Mouse (Mus musculus) embryonic facial prominence, embryonic 10.5 days (tissue): Measurements from ENCODE around the gene Avp. TPM values are rescaled to one million over a fixed set of nuclear protein-coding genes. Genes with fewer than 3 reads are reported as not detected.
"Not testable (repeated sequence)": the region's sequence is repeated elsewhere in the genome, so short reads cannot be mapped to it uniquely, and the experiment has no call there.

ENCODE experiments used
- DNase-seq: peaks from one replicate; pipeline ENCODE4 v3.0.0-alpha.2; 2017; ENCODE audit warnings: low spot score
- H3K27ac ChIP-seq: fragments of 300-500 bp; sonication (generic); replicated peaks from 2 replicates; pipeline ENCODE4 v1.5.1; 2016; ENCODE audit warnings: mild to moderate bottlenecking
- H3K27me3 ChIP-seq: fragments of 300-500 bp; sonication (generic); replicated peaks from 2 replicates; pipeline ENCODE4 v1.6.1; 2016; ENCODE audit warnings: low read depth, mild to moderate bottlenecking; ENCODE audit not compliant: poor library complexity, severe bottlenecking
- H3K36me3 ChIP-seq: fragments of 300-500 bp; sonication (generic); replicated peaks from 2 replicates; pipeline ENCODE4 v1.6.1; 2016; ENCODE audit warnings: mild to moderate bottlenecking, moderate library complexity
- H3K4me1 ChIP-seq: fragments of 300-500 bp; sonication (generic); 2 replicates; pipeline ENCODE4 v1.6.1; 2016
- H3K4me3 ChIP-seq: fragments of 300-500 bp; sonication (generic); 2 replicates; pipeline ENCODE4 v1.5.1; 2016; ENCODE audit warnings: mild to moderate bottlenecking, moderate library complexity
- H3K9me3 ChIP-seq: fragments of 300-500 bp; sonication (generic); 2 replicates; pipeline ENCODE4 v1.6.1; 2016; ENCODE audit warnings: mild to moderate bottlenecking
- WGBS: fragments of 180-500 bp; shearing (Covaris S2); methylation state at CpG from one replicate; pipeline ENCODE4 v1.1.7; 2016; 5-methylcytosine and 5-hydroxymethylcytosine counted together
- polyA plus RNA-seq: library from polyadenylated mRNA; unstranded; fragments of >200 nt; fragmentation: Nextera tagmentation; extraction: Ambion mirVana; gene quantifications from 2 replicates; pipeline ENCODE4 v1.2.1, GENCODE M21; 2016

Gene Avp
- polyA plus RNA-seq, 1 experiment from 2014 or later: not detected

- Histone ChIP-seq H3K27me3 (peaks cover 19% of the 10 kb centered on the region), H3K27ac (no peak overlapping the region), H3K9me3 (no peaks in the 10 kb centered on the region), H3K36me3 (peaks cover 38% of the 10 kb centered on the region), H3K4me3 (no peak overlapping the region), H3K4me1 (no peaks in the 10 kb centered on the region; the same call in 1 of the 2 replicates)
- WGBS: 84% methylated on average over 2 of the region's 2 CpGs
- DNase-seq: no peak
Measured at GRCm38 (mm10) chr2:130588373-130588772, 6.0 kb upstream of the Avp start.

- Histone ChIP-seq H3K27me3 (peaks cover 43% of the 10 kb centered on the region), H3K4me3 (no peak overlapping the region), H3K27ac (no peak overlapping the region), H3K36me3 (peaks cover 15% of the 10 kb centered on the region), H3K4me1 (peaks cover 1% of the 10 kb centered on the region; the same call in 1 of the 2 replicates), H3K9me3 (no peaks in the 10 kb centered on the region)
- no peak for DNase-seq
- WGBS: 86% methylated on average over 6 of the region's 6 CpGs
Measured at GRCm38 (mm10) chr2:130586016-130586415, 3.7 kb upstream of the Avp start.

- Histone ChIP-seq H3K27ac (no peak overlapping the region), H3K36me3 (no peaks in the 10 kb centered on the region), H3K4me3 (no peak overlapping the region), H3K27me3 (peaks cover 63% of the 10 kb centered on the region), H3K4me1 (peaks cover 13% of the 10 kb centered on the region), H3K9me3 (no peaks in the 10 kb centered on the region)
- DNase-seq: no peak
- 85% methylated on average over 10 of the region's 10 CpGs for WGBS
Measured at GRCm38 (mm10) chr2:130583902-130584560, 1.7 kb upstream of the Avp start.

- peak overlapping the region; percentile 46 for H3K4me3 ChIP-seq
- H3K9me3 ChIP-seq: no peaks in the 10 kb centered on the region
- no peak for DNase-seq
- 3% methylated on average over 16 of the region's 16 CpGs for WGBS
- H3K4me1 ChIP-seq: peaks cover 29% of the 10 kb centered on the region
- no peaks in the 10 kb centered on the region for H3K36me3 ChIP-seq
- no peak overlapping the region for H3K27ac ChIP-seq
- peaks cover 91% of the 10 kb centered on the region for H3K27me3 ChIP-seq
Measured at GRCm38 (mm10) chr2:130581201-130581600, 1.2 kb downstream of the Avp start.

GRCm38 (mm10) chr2:130579791-130580190 lies 2.6 kb downstream of the Avp start:
- no peak overlapping the region for H3K27ac ChIP-seq
- peaks cover 31% of the 10 kb centered on the region for H3K4me1 ChIP-seq
- DNase-seq: no peak
- H3K4me3 ChIP-seq: no peak overlapping the region
- H3K9me3 ChIP-seq: no peaks in the 10 kb centered on the region
- H3K36me3 ChIP-seq: no peaks in the 10 kb centered on the region
- WGBS: 7% methylated on average over 8 of the region's 8 CpGs
- H3K27me3 ChIP-seq: peaks cover 98% of the 10 kb centered on the region

GRCm38 (mm10) chr2:130578148-130578547 lies 4.2 kb downstream of the Avp start:
- H3K36me3 ChIP-seq: no peaks in the 10 kb centered on the region
- DNase-seq: peak; percentile 77
- H3K9me3 ChIP-seq: no peaks in the 10 kb centered on the region
- no peak overlapping the region for H3K4me3 ChIP-seq
- 8% methylated on average over 11 of the region's 11 CpGs for WGBS
- H3K27me3 ChIP-seq: peaks cover 100% of the 10 kb centered on the region
- no peak overlapping the region for H3K27ac ChIP-seq
- peaks cover 31% of the 10 kb centered on the region for H3K4me1 ChIP-seq

- 3% methylated on average over 12 of the region's 12 CpGs for WGBS
- peaks cover 100% of the 10 kb centered on the region for H3K27me3 ChIP-seq
- peaks cover 31% of the 10 kb centered on the region for H3K4me1 ChIP-seq
- H3K9me3 ChIP-seq: no peaks in the 10 kb centered on the region
- H3K36me3 ChIP-seq: no peaks in the 10 kb centered on the region
- H3K4me3 ChIP-seq: peak overlapping the region; percentile 32
- peak; percentile 53 for DNase-seq
- no peak overlapping the region for H3K27ac ChIP-seq
Measured at GRCm38 (mm10) chr2:130577632-130578031, 4.7 kb downstream of the Avp start.

- H3K27ac ChIP-seq: no peak overlapping the region
- DNase-seq: peak; percentile 35
- H3K36me3 ChIP-seq: no peaks in the 10 kb centered on the region
- peaks cover 94% of the 10 kb centered on the region for H3K27me3 ChIP-seq
- 3% methylated on average over 9 of the region's 9 CpGs for WGBS
- no peaks in the 10 kb centered on the region for H3K9me3 ChIP-seq
- peaks cover 31% of the 10 kb centered on the region for H3K4me1 ChIP-seq
- peak overlapping the region; percentile 32 for H3K4me3 ChIP-seq
Measured at GRCm38 (mm10) chr2:130577021-130577420, 5.3 kb downstream of the Avp start.

GRCm38 (mm10) chr2:130576564-130576963 lies 5.8 kb downstream of the Avp start:
- 2% methylated on average over 32 of the region's 32 CpGs for WGBS
- not testable (repeated sequence) for H3K9me3 ChIP-seq, H3K36me3 ChIP-seq, H3K27ac ChIP-seq
- H3K4me1 ChIP-seq: peaks cover 31% of the 10 kb centered on the region
- peak; percentile 53 for DNase-seq
- H3K27me3 ChIP-seq: peaks cover 90% of the 10 kb centered on the region
- peak overlapping the region; percentile 47 for H3K4me3 ChIP-seq

GRCm38 (mm10) chr2:130575873-130576272 lies 6.5 kb downstream of the Avp start, which contains the start of gene Oxt:
TSS of gene Oxt (plus strand) at chr2:130576173.
- Histone ChIP-seq H3K36me3 (no peaks in the 10 kb centered on the region), H3K27me3 (peaks cover 84% of the 10 kb centered on the region), H3K9me3 (no peaks in the 10 kb centered on the region), H3K4me1 (peaks cover 28% of the 10 kb centered on the region), H3K4me3 (peak within 1 kb of the TSS; percentile 47), H3K27ac (no peak within 1 kb of the TSS)
- DNase-seq: no peak
- 35% methylated on average over 9 of the region's 9 CpGs for WGBS

- no peak for DNase-seq
- peaks cover 78% of the 10 kb centered on the region for H3K27me3 ChIP-seq
- no peak overlapping the region for H3K4me3 ChIP-seq
- no peaks in the 10 kb centered on the region for H3K9me3 ChIP-seq
- no peaks in the 10 kb centered on the region for H3K36me3 ChIP-seq
- H3K27ac ChIP-seq: no peak overlapping the region
- 81% methylated on average over 5 of the region's 5 CpGs for whole genome bisulfite sequencing
- peaks cover 21% of the 10 kb centered on the region for H3K4me1 ChIP-seq
Measured at GRCm38 (mm10) chr2:130574960-130575359, 7.4 kb downstream of the Avp start.

GRCm38 (mm10) chr2:130569926-130570325 lies 12.4 kb downstream of the Avp start:
- Histone ChIP-seq H3K36me3 (peaks cover 23% of the 10 kb centered on the region), H3K27ac (no peak overlapping the region), H3K9me3 (no peaks in the 10 kb centered on the region), H3K27me3 (peaks cover 28% of the 10 kb centered on the region), H3K4me3 (no peak overlapping the region), H3K4me1 (peaks cover 3% of the 10 kb centered on the region)
- no peak for DNase-seq

GRCm38 (mm10) chr2:130568921-130569320 lies 13.4 kb downstream of the Avp start:
- Histone ChIP-seq H3K36me3 (peaks cover 25% of the 10 kb centered on the region), H3K4me3 (no peak overlapping the region), H3K4me1 (peaks cover 13% of the 10 kb centered on the region), H3K27me3 (peaks cover 18% of the 10 kb centered on the region), H3K27ac (no peak overlapping the region), H3K9me3 (no peaks in the 10 kb centered on the region)
- WGBS: 82% methylated on average over 4 of the region's 4 CpGs
- DNase-seq: no peak
